Mouse (Mus musculus) erythroblast, adult 5-6 weeks (primary cell): ENCODE data around the gene Cars2. TPM values are rescaled to one million over a fixed set of nuclear protein-coding genes. Genes with fewer than 3 reads are reported as not detected.
"Not testable (repeated sequence)": the region's sequence is repeated elsewhere in the genome, so short reads cannot be mapped to it uniquely, and the experiment has no call there.

Source experiments
- ATAC-seq: replicated peaks from 2 replicates; pipeline ENCODE4 v1.8.0; 2016; ENCODE audit warnings: moderate number of reproducible peaks, mild to moderate bottlenecking, moderate TSS enrichment, inconsistent platforms; ENCODE audit not compliant: poor library complexity, low FRiP score, severe bottlenecking
- total RNA-seq, 2 experiments: library from RNA; stranded (forward) in 1 of 2; stranded (reverse) in 1 of 2; fragments of 150-400 nt in 1 of 2; fragments of 200-764, 138-1000 nt in 1 of 2; gene quantifications; 2 replicates each; pipeline versions ENCODE4 v1.2.3 to v1.2.4; 2015 to 2017; ENCODE audit warnings: low replicate concordance in 2 of 2

Cars2 gene
- total RNA-seq (2015; ENCODE audit: low replicate concordance) = 7.1 and 8.6 TPM in 2 replicates
- total RNA-seq (2017; ENCODE audit: low replicate concordance) = 3.4 and 16.0 TPM in 2 replicates

- ATAC-seq = peak; percentile 82
Observed at GRCm38 (mm10) chr8:11550281-11550948, at the start of gene Cars2. TSS of gene Cars2 (minus strand) at chr8:11550783.

DNA sequence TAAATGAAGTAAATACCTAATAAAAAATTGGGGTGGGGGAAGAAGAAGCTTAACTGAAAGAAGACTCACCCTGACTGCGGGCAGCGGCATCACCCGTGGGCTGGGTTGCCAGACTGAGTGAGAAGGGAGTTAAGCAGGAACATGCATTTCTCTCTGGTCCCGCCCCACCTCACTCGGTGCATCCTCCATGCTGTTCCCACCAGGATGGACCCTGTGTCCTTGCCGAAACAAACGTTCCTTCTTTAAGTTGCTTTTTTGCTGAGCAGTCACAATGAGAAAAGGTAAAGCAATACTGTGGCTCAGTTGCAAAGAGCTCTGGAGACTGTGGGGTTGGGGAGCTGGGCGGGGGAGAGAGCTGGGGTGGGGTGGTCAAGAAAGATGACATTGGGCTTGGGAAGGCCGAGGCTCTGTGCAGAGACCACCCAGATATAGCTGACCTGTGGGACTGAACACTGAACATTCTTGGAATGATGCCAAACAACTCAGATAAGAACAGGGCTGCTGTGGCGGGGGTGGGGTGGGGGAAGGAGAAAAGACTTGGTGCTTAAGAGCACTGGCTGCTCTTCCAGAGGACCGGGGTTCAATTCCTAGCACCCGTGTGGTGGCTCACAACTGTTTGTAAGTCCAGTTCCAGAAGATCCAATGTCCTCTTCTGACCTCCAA, 42.8 kb upstream of the Cars2 start:
- no peak for ATAC-seq

GRCm38 (mm10) chr8:11592296-11592695, 41.7 kb upstream of the Cars2 start:
- peak; percentile 56; the same call in 1 of the 2 replicates for ATAC-seq

DNA sequence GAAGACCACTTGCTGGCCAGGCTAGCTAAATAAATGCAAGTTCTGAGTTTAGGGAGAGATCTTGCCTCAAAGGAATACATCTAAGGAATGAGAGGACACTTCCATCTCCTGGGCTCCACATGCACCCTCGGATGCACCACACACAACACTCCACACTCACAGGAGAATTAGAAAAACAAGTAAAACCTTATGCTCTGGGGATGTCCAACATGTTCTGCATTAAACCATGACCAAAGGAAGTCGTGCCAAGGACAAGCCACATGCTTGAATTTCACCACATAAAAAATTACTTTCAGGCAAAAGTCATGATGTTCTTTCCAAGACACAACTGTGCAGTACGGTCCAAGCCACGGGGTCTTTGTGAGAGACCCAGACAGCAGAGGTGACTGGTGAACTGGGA, 41.3 kb upstream of the Cars2 start:
- no peak for ATAC-seq

DNA sequence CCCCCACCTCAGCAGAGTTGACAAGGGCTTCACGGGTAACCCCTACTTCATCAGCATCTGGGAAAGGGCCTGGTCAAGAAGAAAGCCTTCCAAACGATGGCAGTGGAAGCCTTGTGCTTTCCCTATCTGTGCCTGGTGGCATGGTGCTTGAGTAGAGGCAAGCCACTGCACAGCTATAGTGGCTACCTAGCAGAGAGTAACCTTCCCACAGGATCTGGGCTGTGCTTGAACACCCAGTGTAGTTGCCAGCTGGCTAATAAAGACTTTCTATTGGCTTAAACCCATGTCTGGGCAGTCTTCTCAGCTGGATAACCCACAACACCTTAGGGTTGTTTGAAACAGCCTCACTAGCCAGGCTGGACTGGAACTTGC, 35.8 kb upstream of the Cars2 start:
- no peak for ATAC-seq

DNA sequence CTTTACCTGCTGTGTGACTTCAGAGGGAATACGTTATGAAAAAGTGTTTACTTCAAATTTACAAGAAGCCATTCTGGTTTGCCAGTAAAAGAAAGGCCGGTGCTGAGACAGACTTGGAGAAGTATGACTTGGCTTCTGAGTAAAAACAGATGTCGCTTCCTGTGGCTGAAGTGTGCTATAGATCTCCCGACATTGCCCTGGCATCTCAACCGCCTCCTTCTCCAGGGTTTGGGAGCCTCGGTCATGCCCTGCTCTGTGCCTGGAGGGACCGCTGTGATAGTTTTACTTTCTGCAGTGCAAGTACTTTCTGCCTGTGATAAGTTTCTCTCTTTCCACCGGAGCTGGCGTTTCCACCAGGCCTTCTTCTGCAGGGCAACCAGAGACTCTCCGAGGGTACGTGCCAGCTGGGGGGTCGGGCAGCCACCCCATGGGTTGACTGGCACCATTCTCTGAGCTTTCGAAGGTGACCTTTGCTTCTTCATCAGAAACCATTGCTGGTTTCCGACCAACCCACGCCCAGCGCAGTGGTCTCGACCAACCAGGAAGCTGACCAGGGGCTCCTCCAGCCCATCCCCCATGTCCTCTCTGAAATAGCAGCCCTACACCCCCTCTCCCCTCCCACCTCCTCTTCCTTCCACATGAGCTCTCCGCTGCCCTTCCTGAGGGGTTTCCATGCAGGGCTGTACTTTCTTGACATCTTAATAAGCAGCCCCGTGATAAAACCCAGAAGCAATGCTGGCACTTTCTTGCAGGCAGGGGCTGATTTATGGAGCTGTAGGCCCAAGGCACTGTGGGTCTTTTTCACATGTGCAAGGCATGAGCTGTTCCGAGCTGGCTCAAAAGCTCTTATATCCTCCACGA, 35.2 kb upstream of the Cars2 start:
- ATAC-seq = no peak

- no peak for ATAC-seq
Observed at GRCm38 (mm10) chr8:11575604-11576384, 25.2 kb upstream of the Cars2 start.

GRCm38 (mm10) chr8:11574911-11575603, 24.5 kb upstream of the Cars2 start:
- no peak for ATAC-seq

- no peak for ATAC-seq
Observed at GRCm38 (mm10) chr8:11572428-11572827, 21.8 kb upstream of the Cars2 start.

DNA sequence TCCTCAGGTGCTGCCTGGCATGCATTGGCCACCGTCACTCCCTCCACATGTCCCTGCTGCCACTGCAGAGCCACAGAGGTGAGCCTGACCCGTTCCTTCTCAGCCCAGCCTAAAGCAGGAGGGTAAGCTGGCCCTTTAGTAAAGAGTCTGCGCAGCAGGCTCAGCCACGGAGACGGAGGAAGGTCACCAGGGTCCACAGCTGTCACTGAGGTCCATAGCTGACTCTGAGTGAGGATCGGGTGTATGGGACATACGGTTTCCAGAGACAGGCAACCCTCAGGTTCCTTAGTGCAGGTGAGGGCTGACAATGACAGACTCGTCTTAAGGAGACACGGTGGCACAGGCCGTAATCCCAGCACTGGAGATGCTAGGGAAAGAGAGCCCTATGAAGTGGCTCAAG, 21.4 kb upstream of the Cars2 start:
- ATAC-seq = no peak

GRCm38 (mm10) chr8:11570742-11571141, 20.2 kb upstream of the Cars2 start:
- no peak for ATAC-seq

DNA sequence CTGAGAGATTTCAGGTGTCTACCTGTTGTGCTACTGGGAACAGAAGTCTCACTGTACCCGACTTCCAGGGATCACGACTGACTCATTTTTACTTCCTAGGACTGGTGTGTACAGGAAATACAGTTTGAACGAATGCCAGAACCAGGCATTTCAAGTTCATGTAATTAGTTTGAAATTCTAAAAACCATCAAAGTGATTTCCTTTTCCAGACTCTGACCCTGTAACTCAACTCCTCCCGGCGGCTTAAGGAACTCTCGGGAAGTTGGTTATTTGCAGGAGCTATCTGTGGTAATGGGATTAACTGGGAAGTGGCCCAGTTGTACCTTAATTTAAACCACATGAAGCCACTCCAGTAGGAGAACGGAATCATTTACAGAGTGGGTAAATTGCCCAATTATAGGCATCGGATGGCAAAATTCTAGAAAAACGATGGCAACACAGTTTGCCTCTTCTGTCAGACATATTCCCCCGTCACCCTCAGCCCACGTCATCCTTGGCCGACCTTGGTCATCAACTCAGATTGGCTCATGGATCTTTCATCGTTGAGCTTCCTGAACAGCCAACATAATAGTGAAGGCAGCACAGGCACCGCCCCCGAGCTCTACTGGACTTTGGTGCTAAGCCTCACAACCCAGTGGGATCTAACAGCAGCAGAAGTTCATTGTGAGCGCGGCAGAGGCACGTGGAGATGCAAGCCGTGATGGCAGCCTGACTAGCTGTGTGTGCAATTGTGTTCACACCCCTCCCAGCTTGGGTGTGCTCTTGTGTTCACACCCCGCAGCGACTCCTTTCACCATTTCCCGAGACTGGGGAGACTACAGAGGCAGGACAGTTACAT, 18.9 kb upstream of the Cars2 start:
- ATAC-seq = no peak

DNA sequence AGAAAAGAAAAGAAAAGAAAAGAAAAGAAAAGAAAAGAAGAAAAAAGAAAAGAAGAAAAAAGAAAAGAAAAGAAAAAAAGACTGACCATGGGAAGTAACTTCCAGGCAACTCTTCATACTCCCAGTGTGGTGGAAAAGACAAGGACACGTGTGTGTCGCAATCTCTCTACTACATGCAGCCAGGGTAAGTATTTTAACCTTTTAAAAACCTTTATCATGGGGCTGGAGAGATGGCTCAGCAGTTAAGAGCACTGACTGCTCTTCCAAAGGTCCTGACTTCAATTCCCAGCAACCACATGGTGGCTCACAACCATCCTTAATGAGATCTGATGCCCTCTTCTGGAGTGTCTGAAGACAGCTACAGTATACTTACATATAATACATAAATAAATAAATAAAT, 17.6 kb upstream of the Cars2 start:
- not testable (repeated sequence) for ATAC-seq

DNA sequence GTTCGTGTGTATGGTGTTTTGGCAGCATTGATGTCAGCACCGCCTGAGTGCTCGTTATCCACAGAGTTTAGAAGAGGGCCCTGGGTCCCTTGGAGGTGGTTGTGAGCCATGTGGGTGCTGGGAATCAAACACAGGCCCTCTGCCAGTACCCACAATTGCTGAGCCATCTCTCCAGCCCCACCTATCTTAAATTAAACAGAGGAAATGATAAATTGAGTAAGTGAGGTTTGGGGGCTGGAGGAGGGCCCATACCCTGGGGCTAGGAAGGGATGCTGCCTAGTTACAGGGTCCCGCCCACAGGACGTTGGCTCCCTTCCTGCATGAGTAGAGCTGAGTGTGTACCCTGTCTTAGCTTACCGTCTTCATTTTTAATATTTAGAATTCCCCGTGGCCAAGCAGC, 14.1 kb upstream of the Cars2 start:
- ATAC-seq = no peak

- no peak for ATAC-seq
Observed at GRCm38 (mm10) chr8:11564236-11564635, 13.7 kb upstream of the Cars2 start.

GRCm38 (mm10) chr8:11560220-11560619, 9.6 kb upstream of the Cars2 start:
- ATAC-seq = no peak

GRCm38 (mm10) chr8:11559511-11559910, 8.9 kb upstream of the Cars2 start:
- ATAC-seq = no peak
